Comparison of ENCODE assay signal across 12 mouse cellular contexts in genomic region chr6:53220784-53221667, GRCm38 (mm10).
DNase-seq lines count a peak whose midpoint lies in the region; ATAC-seq lines count a peak whose summit lies in the region.
"Had no signal": no experiment of that assay in that cellular context is flagged by ENCODE, and none has a peak within 500 bp of the region (broad histone marks: within the 10 kb centered on the region; RNA-seq: fewer than 3 reads in every experiment).

No protein-coding gene starts in this region.

- H3K9me3 ChIP-seq in limb, embryonic 15.5 days: no peaks in the 10 kb centered on the region
- H3K9me3 ChIP-seq in liver, embryonic 11.5 days (ENCODE audit: control insufficient read depth, low read length): no peaks in the 10 kb centered on the region
- H3K9me3 ChIP-seq: stomach, embryonic 15.5 days had no signal

- peak; percentile 52 for DNase-seq in cerebellum, adult 11-12 months
- no peak for DNase-seq in cerebellum, postnatal 4 days (ENCODE audit: low spot score in 2 of 2)
- peak; percentile 44 for DNase-seq in adrenal gland, postnatal 14 days
- peak; percentile 36 for DNase-seq in fat pad, adult 2 months (ENCODE audit: extremely low read depth, low read depth, low spot score)
- no peak for DNase-seq in liver, embryonic 11.5 days (ENCODE audit: low spot score)
- DNase-seq in embryo, embryonic 9.5 days (ENCODE audit: extremely low spot score): no peak
- DNase-seq in urinary bladder, postnatal 36 days (ENCODE audit: low spot score in 2 of 2): no peak

- peaks cover 18% of the 10 kb centered on the region for H3K4me1 ChIP-seq in limb, embryonic 15.5 days
- no peaks in the 10 kb centered on the region for H3K4me1 ChIP-seq in liver, embryonic 11.5 days (replicated peaks; ENCODE audit: control insufficient read depth, insufficient read depth, low read length)
- H3K4me1 ChIP-seq: stomach, embryonic 15.5 days had no signal

- no peak overlapping the region for H3K9ac ChIP-seq in limb, embryonic 15.5 days
- no peak overlapping the region for H3K9ac ChIP-seq in liver, embryonic 11.5 days (ENCODE audit: low read depth, low read length)
- H3K9ac ChIP-seq: stomach, embryonic 15.5 days had no signal

- H3K27ac ChIP-seq in limb, embryonic 15.5 days: peak overlapping the region; percentile 39
- H3K27ac ChIP-seq in liver, embryonic 11.5 days (ENCODE audit: low read depth, low read length): no peak overlapping the region
- H3K27ac ChIP-seq: layer of hippocampus, adult 2 months; stomach, embryonic 15.5 days had no signal

- no peaks in the 10 kb centered on the region for H3K36me3 ChIP-seq in limb, embryonic 15.5 days
- no peaks in the 10 kb centered on the region for H3K36me3 ChIP-seq in liver, embryonic 11.5 days (ENCODE audit: control insufficient read depth, insufficient read depth, low read length)
- H3K36me3 ChIP-seq: stomach, embryonic 15.5 days had no signal

- no peak overlapping the region for H3K4me3 ChIP-seq in limb, embryonic 15.5 days
- H3K4me3 ChIP-seq in liver, embryonic 11.5 days (ENCODE audit: low read depth, low read length): no peak overlapping the region
- H3K4me3 ChIP-seq: layer of hippocampus, adult 2 months; myocyte; stomach, embryonic 15.5 days had no signal

- ATAC-seq in limb, embryonic 15.5 days (ENCODE audit: insufficient number of reproducible peaks, low FRiP score, low TSS enrichment, low read depth): peak; percentile 58; the same call in 1 of the 2 replicates
- ATAC-seq in liver, embryonic 11.5 days (replicated peaks; ENCODE audit: low FRiP score): no peak
- ATAC-seq: Patski had no signal

- H3K4me2 ChIP-seq in limb, embryonic 15.5 days: no peak overlapping the region
- H3K4me2 ChIP-seq in liver, embryonic 11.5 days: no peak overlapping the region
- H3K4me2 ChIP-seq: stomach, embryonic 15.5 days had no signal

- H3K27me3 ChIP-seq in limb, embryonic 15.5 days: no peaks in the 10 kb centered on the region
- H3K27me3 ChIP-seq in liver, embryonic 11.5 days (replicated peaks; ENCODE audit: control insufficient read depth, insufficient read depth, low read length): no peaks in the 10 kb centered on the region
- H3K27me3 ChIP-seq: Patski; stomach, embryonic 15.5 days had no signal

- 48% methylated on average over 18 of the region's 18 CpGs for WGBS in limb, embryonic 15.5 days
- WGBS in liver, embryonic 11.5 days: 82% methylated on average over 18 of the region's 18 CpGs

Comparison
In these comparisons a context has a peak if more than half of its experiments do, and no peak if none do; other contexts are left out.
1. DNase-seq: peak in cerebellum, adult 11-12 months (single experiment), adrenal gland, postnatal 14 days (single experiment) and fat pad, adult 2 months (single experiment); none in cerebellum, postnatal 4 days (0 of 2), liver, embryonic 11.5 days (single experiment), embryo, embryonic 9.5 days (single experiment) and urinary bladder, postnatal 36 days (0 of 2).